Mouse (Mus musculus): ENCODE results near the gene Tns1. TPM values are rescaled to one million over a fixed set of nuclear protein-coding genes. Genes with fewer than 3 reads are reported as not detected.

Tns1 gene
- polyA plus RNA-seq, 1 experiment from 2014 or later: 137 TPM

- 0 out of 2 replicates have a peak, but pooled peaks cover 3% of the 10 kb centered on the region for H3K9me3 ChIP-seq (ENCODE audit: control insufficient read depth, low read length)
- H3K36me3 ChIP-seq (ENCODE audit: control insufficient read depth, insufficient read depth, low read length): peaks cover 4% of the 10 kb centered on the region; the same call in 1 of the 2 replicates
- no peak overlapping the region for H3K4me2 ChIP-seq (ENCODE audit: low read depth, low read length)
- WGBS: 75% methylated on average over 3 of the region's 3 CpGs
- H3K9ac ChIP-seq (ENCODE audit: low read length): peak overlapping the region; percentile 40; the same call in 1 of the 2 replicates
- peak overlapping the region; percentile 93 for H3K27ac ChIP-seq (ENCODE audit: low read length)
- ATAC-seq (ENCODE audit: low read depth): no peak
- no peaks in the 10 kb centered on the region for H3K27me3 ChIP-seq (ENCODE audit: control insufficient read depth, insufficient read depth, low read depth, low read length)
- H3K4me3 ChIP-seq (ENCODE audit: low read length): no peak overlapping the region
- peaks cover 76% of the 10 kb centered on the region for H3K4me1 ChIP-seq (replicated peaks; ENCODE audit: control insufficient read depth, insufficient read depth, low read length)
These were observed 114.8 kb downstream of the Tns1 start for GRCm38 (mm10) chr1:74009495-74009894.

- 61% methylated on average over 3 of the region's 3 CpGs for WGBS
- no peak overlapping the region for H3K4me3 ChIP-seq (ENCODE audit: low read length)
- H3K9ac ChIP-seq (ENCODE audit: low read length): peak overlapping the region; percentile 42
- H3K4me1 ChIP-seq (replicated peaks; ENCODE audit: control insufficient read depth, insufficient read depth, low read length): peaks cover 74% of the 10 kb centered on the region
- 0 out of 2 replicates have a peak, but pooled peaks cover 3% of the 10 kb centered on the region for H3K9me3 ChIP-seq (ENCODE audit: control insufficient read depth, low read length)
- no peaks in the 10 kb centered on the region for H3K27me3 ChIP-seq (ENCODE audit: control insufficient read depth, insufficient read depth, low read depth, low read length)
- H3K36me3 ChIP-seq (ENCODE audit: control insufficient read depth, insufficient read depth, low read length): peaks cover 4% of the 10 kb centered on the region; the same call in 1 of the 2 replicates
- peak overlapping the region; percentile 40 for H3K4me2 ChIP-seq (ENCODE audit: low read depth, low read length)
- ATAC-seq (ENCODE audit: low read depth): peak; percentile 70
- peak overlapping the region; percentile 93 for H3K27ac ChIP-seq (ENCODE audit: low read length)
These were observed 115.3 kb downstream of the Tns1 start for GRCm38 (mm10) chr1:74008966-74009365.

DNA sequence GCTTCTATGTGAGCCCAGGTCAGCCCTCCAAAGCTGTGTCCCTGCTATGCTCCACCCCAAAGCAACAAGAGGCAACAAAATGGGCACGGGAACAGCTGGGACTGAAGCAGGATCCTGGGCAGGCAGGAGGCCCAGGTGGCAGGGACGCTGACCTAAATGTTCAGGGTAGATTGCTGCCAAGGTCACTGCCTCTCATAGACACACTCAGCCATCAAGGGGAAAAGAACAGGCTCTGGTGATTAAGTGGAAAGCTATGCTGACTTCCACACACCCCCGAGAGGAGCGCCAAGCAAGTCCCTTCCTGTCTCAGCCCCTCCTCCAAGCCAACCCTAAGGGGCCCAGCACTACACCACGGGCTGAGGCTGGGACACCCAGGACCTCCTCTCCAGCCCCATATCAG lies 115.8 kb downstream of the Tns1 start:
- Histone ChIP-seq H3K9me3 (ENCODE audit: control insufficient read depth, low read length) (0 out of 2 replicates have a peak, but pooled peaks cover 3% of the 10 kb centered on the region), H3K36me3 (ENCODE audit: control insufficient read depth, insufficient read depth, low read length) (peaks cover 4% of the 10 kb centered on the region; the same call in 1 of the 2 replicates), H3K27ac (ENCODE audit: low read length) (peak overlapping the region; percentile 93), H3K4me2 (ENCODE audit: low read depth, low read length) (peak overlapping the region; percentile 40), H3K4me3 (ENCODE audit: low read length) (no peak overlapping the region), H3K4me1 (replicated peaks; ENCODE audit: control insufficient read depth, insufficient read depth, low read length) (peaks cover 72% of the 10 kb centered on the region), H3K27me3 (ENCODE audit: control insufficient read depth, insufficient read depth, low read depth, low read length) (no peaks in the 10 kb centered on the region), H3K9ac (ENCODE audit: low read length) (peak overlapping the region; percentile 42)
- WGBS: 6% methylated on average over 5 of the region's 5 CpGs
- peak; percentile 85 for ATAC-seq (ENCODE audit: low read depth)

DNA sequence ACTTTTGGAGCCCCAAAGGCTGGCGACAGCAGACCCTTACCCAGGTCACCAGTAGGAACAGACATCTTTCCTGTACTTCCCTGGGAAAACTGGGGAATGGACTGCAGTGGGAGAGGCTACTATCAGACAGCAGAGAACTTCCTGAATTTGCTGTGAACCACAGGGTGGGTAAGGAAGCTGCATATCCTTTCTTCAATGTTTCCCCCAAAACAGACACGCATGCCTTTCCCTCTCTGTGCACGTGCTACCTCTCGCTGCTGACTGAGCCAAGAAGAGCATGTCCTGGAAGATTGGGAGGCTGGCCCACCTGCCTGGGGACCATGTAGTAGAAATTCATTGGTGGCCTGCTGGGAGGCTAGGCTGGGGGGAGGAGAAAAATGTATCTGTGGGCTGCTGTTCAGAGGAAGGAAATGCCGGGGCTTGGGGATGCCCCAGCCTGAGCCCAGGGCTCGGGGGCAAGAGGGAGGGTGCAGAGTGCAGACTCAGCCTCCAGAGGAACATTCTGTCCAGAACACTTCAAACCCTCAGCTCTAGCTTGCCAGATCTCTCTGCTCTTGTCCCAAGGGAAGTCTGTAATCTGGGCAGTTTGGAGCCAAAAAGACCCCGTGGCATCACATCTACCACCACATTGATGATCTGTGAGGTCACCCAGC lies 116.7 kb downstream of the Tns1 start:
- Histone ChIP-seq H3K4me1 (replicated peaks; ENCODE audit: control insufficient read depth, insufficient read depth, low read length) (peaks cover 68% of the 10 kb centered on the region), H3K27me3 (ENCODE audit: control insufficient read depth, insufficient read depth, low read depth, low read length) (no peaks in the 10 kb centered on the region), H3K36me3 (ENCODE audit: control insufficient read depth, insufficient read depth, low read length) (peaks cover 4% of the 10 kb centered on the region; the same call in 1 of the 2 replicates), H3K4me2 (ENCODE audit: low read depth, low read length) (peak overlapping the region; percentile 40; the same call in 1 of the 2 replicates), H3K4me3 (ENCODE audit: low read length) (no peak overlapping the region), H3K9ac (ENCODE audit: low read length) (peak overlapping the region; percentile 38; the same call in 1 of the 2 replicates), H3K27ac (ENCODE audit: low read length) (peak overlapping the region; percentile 93), H3K9me3 (ENCODE audit: control insufficient read depth, low read length) (0 out of 2 replicates have a peak, but pooled peaks cover 3% of the 10 kb centered on the region)
- 30% methylated on average over 7 of the region's 7 CpGs for WGBS
- peak; percentile 59 for ATAC-seq (ENCODE audit: low read depth)

GRCm38 (mm10) chr1:74005020-74005419 lies 119.2 kb downstream of the Tns1 start:
- H3K36me3 ChIP-seq (ENCODE audit: control insufficient read depth, insufficient read depth, low read length): no peaks in the 10 kb centered on the region
- H3K27ac ChIP-seq (ENCODE audit: low read length): peak overlapping the region; percentile 53; the same call in 1 of the 2 replicates
- no peaks in the 10 kb centered on the region for H3K27me3 ChIP-seq (ENCODE audit: control insufficient read depth, insufficient read depth, low read depth, low read length)
- 52% methylated on average over 3 of the region's 3 CpGs for WGBS
- no peaks in the 10 kb centered on the region for H3K9me3 ChIP-seq (ENCODE audit: control insufficient read depth, low read length)
- H3K4me3 ChIP-seq (ENCODE audit: low read length): no peak overlapping the region
- no peak overlapping the region for H3K4me2 ChIP-seq (ENCODE audit: low read depth, low read length)
- ATAC-seq (ENCODE audit: low read depth): no peak
- peaks cover 86% of the 10 kb centered on the region for H3K4me1 ChIP-seq (replicated peaks; ENCODE audit: control insufficient read depth, insufficient read depth, low read length)
- no peak overlapping the region for H3K9ac ChIP-seq (ENCODE audit: low read length)

DNA sequence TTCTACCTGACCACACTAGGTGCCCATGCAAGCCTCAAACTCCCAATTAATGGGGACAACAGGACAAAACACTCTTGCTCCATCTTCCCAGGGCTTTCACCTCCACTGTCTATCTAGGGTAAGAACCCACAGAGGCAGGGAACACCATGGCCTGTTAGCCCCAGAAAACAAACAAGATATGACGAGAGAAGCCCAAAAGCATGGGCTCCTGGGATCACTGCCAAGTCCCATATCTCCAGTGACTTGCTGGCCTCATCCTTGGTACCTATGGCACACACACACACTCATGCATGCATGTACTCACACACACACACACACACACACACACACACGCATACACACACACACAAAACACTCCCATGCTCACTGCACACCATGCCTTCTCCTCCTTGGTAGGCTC lies 120.5 kb downstream of the Tns1 start:
- Histone ChIP-seq H3K4me2 (ENCODE audit: low read depth, low read length) (no peak overlapping the region), H3K9me3 (ENCODE audit: control insufficient read depth, low read length) (no peaks in the 10 kb centered on the region), H3K4me3 (ENCODE audit: low read length) (no peak overlapping the region), H3K27ac (ENCODE audit: low read length) (no peak overlapping the region), H3K4me1 (replicated peaks; ENCODE audit: control insufficient read depth, insufficient read depth, low read length) (peaks cover 86% of the 10 kb centered on the region), H3K9ac (ENCODE audit: low read length) (no peak overlapping the region), H3K27me3 (ENCODE audit: control insufficient read depth, insufficient read depth, low read depth, low read length) (no peaks in the 10 kb centered on the region), H3K36me3 (ENCODE audit: control insufficient read depth, insufficient read depth, low read length) (no peaks in the 10 kb centered on the region)
- 38% methylated on average over 2 of the region's 2 CpGs for WGBS
- no peak for ATAC-seq (ENCODE audit: low read depth)

GRCm38 (mm10) chr1:74001449-74001820 lies 122.8 kb downstream of the Tns1 start:
- peak overlapping the region; percentile 40; the same call in 1 of the 2 replicates for H3K9ac ChIP-seq (ENCODE audit: low read length)
- WGBS: 53% methylated on average over 10 of the region's 10 CpGs
- H3K4me1 ChIP-seq (replicated peaks; ENCODE audit: control insufficient read depth, insufficient read depth, low read length): peaks cover 80% of the 10 kb centered on the region
- H3K36me3 ChIP-seq (ENCODE audit: control insufficient read depth, insufficient read depth, low read length): peaks cover 8% of the 10 kb centered on the region; the same call in 1 of the 2 replicates
- no peaks in the 10 kb centered on the region for H3K27me3 ChIP-seq (ENCODE audit: control insufficient read depth, insufficient read depth, low read depth, low read length)
- no peak overlapping the region for H3K4me3 ChIP-seq (ENCODE audit: low read length)
- no peaks in the 10 kb centered on the region for H3K9me3 ChIP-seq (ENCODE audit: control insufficient read depth, low read length)
- H3K27ac ChIP-seq (ENCODE audit: low read length): peak overlapping the region; percentile 88
- H3K4me2 ChIP-seq (ENCODE audit: low read depth, low read length): no peak overlapping the region
- ATAC-seq (ENCODE audit: low read depth): no peak

GRCm38 (mm10) chr1:74000810-74001448 lies 123.3 kb downstream of the Tns1 start:
- H3K4me1 ChIP-seq (replicated peaks; ENCODE audit: control insufficient read depth, insufficient read depth, low read length): peaks cover 79% of the 10 kb centered on the region
- H3K4me3 ChIP-seq (ENCODE audit: low read length): no peak overlapping the region

DNA sequence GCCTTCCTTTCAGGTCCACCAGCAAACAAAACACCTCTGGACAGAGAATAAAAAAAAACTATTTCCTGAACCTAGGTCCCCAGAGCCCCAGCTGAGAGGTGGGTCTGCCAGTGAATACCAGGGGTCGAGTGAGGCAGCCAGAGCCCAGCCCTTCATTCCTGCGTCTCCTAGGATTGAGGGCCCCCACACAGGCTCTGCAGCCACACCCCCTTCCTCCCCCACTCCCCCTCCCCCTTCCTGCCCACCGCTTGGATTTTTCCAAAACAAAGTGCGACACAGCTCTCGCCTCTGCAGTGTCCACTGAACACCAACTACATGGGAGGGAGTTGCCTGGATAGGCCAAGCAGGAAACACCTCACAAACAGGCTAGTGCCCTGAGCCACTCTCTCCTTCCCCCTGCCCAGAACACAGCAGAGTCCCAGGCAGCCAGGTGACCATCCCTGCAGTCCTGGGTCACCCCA lies 124.0 kb downstream of the Tns1 start:
- peaks cover 10% of the 10 kb centered on the region; the same call in 1 of the 2 replicates for H3K36me3 ChIP-seq (ENCODE audit: control insufficient read depth, insufficient read depth, low read length)
- no peaks in the 10 kb centered on the region for H3K27me3 ChIP-seq (ENCODE audit: control insufficient read depth, insufficient read depth, low read depth, low read length)
- no peak overlapping the region for H3K4me2 ChIP-seq (ENCODE audit: low read depth, low read length)
- peaks cover 82% of the 10 kb centered on the region for H3K4me1 ChIP-seq (replicated peaks; ENCODE audit: control insufficient read depth, insufficient read depth, low read length)
- ATAC-seq (ENCODE audit: low read depth): peak; percentile 8; the same call in 1 of the 2 replicates
- H3K27ac ChIP-seq (ENCODE audit: low read length): peak overlapping the region; percentile 88
- H3K9me3 ChIP-seq (ENCODE audit: control insufficient read depth, low read length): no peaks in the 10 kb centered on the region
- 8% methylated on average over 5 of the region's 5 CpGs for WGBS
- no peak overlapping the region for H3K4me3 ChIP-seq (ENCODE audit: low read length)
- H3K9ac ChIP-seq (ENCODE audit: low read length): peak overlapping the region; percentile 33

More at GRCm38 (mm10) chr1:74000810-74001448, 123.3 kb downstream of the Tns1 start:
- WGBS: 58% methylated on average over 2 of the region's 2 CpGs
- no peak overlapping the region for H3K4me2 ChIP-seq (ENCODE audit: low read depth, low read length)
- H3K9ac ChIP-seq (ENCODE audit: low read length): no peak overlapping the region
- peaks cover 9% of the 10 kb centered on the region; the same call in 1 of the 2 replicates for H3K36me3 ChIP-seq (ENCODE audit: control insufficient read depth, insufficient read depth, low read length)
- ATAC-seq (ENCODE audit: low read depth): no peak
- H3K9me3 ChIP-seq (ENCODE audit: control insufficient read depth, low read length): no peaks in the 10 kb centered on the region
- no peaks in the 10 kb centered on the region for H3K27me3 ChIP-seq (ENCODE audit: control insufficient read depth, insufficient read depth, low read depth, low read length)
- peak overlapping the region; percentile 88 for H3K27ac ChIP-seq (ENCODE audit: low read length)
